Mouse (Mus musculus) erythroblast, adult 5-6 weeks (primary cell): Measurements from ENCODE around the gene Ppp1r15a. TPM values are rescaled to one million over a fixed set of nuclear protein-coding genes. Genes with fewer than 3 reads are reported as not detected.
"Not testable (repeated sequence)": the region's sequence is repeated elsewhere in the genome, so short reads cannot be mapped to it uniquely, and the experiment has no call there.

Source experiments
- ATAC-seq: replicated peaks from 2 replicates; pipeline ENCODE4 v1.8.0; 2016; ENCODE audit warnings: moderate number of reproducible peaks, mild to moderate bottlenecking, moderate TSS enrichment, inconsistent platforms; ENCODE audit not compliant: poor library complexity, low FRiP score, severe bottlenecking
- total RNA-seq, 2 experiments: library from RNA; stranded (forward) in 1 of 2; stranded (reverse) in 1 of 2; fragments of 150-400 nt in 1 of 2; fragments of 200-764, 138-1000 nt in 1 of 2; gene quantifications; 2 replicates each; pipeline versions ENCODE4 v1.2.3 to v1.2.4; 2015 to 2017; ENCODE audit warnings: low replicate concordance in 2 of 2

Gene Ppp1r15a
- total RNA-seq, 2 experiments from 2014 or later = 1,095 to 1,490 TPM

DNA sequence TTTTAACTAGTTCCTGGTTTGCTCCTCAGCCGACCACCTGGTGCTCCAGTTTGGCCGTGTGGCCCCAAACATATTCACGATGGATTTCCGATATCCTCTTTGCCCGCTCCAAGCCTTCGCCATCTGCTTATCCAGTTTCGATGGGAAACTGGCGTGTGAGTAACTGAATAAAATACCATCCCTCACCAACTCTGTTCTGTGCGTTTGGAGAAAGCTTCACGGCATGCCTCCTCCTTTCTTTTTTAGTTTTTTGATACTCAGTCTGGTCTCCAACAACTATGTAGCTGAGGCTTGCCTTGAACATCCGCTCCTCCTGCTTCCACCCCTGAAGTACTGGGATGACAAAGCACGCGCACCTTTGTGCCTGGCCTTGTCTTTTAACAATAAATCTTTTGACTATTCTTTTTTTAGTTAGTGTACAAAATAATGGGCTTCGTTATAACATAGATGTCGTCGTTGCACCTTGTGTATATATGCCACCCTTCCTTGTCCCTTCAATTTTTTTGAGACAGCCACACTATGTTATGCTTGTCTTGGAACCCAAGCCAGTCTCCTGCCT, 3.8 kb downstream of the Ppp1r15a start:
- ATAC-seq = no peak

DNA sequence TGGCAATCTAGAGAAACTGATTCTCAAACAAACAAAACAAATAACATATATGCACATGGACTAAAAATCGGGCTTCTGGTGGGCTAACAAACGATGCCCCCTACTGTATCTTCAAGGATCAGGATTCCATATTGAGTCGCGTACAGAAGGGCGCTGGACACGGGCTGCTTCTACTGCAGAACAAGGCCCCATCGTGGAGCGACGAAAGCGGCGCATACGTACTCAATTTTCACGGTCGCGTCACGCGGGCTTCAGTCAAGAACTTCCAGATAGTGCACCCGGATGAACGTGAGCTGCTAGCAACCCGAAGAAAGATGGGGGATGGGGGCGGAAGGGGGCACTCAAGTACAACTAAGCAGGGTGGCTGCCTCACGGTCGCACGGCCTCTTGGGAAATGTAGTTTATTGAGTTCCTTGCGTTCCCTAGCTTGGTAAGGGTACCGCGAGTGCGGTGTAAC, 4.3 kb downstream of the Ppp1r15a start:
- ATAC-seq = no peak

DNA sequence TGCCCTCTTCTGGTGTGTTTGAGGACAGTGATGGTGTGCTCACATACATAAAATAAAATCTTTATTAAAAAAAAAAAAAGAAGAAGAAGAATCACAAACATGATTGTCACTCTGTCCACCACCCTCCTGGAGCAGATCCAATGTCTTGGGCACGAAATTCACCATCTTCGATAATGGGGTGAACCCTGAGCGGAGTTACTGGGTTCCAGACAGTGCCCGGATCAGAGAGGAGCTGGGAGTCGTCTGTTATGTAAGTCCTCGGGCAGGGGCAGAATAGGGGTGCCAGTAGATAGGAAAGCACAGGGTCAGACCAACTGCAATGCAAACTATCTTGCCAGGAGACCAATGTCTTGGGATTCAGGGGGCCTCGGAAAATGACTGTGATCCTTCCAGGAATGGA, 5.5 kb downstream of the Ppp1r15a start:
- no peak for ATAC-seq

DNA sequence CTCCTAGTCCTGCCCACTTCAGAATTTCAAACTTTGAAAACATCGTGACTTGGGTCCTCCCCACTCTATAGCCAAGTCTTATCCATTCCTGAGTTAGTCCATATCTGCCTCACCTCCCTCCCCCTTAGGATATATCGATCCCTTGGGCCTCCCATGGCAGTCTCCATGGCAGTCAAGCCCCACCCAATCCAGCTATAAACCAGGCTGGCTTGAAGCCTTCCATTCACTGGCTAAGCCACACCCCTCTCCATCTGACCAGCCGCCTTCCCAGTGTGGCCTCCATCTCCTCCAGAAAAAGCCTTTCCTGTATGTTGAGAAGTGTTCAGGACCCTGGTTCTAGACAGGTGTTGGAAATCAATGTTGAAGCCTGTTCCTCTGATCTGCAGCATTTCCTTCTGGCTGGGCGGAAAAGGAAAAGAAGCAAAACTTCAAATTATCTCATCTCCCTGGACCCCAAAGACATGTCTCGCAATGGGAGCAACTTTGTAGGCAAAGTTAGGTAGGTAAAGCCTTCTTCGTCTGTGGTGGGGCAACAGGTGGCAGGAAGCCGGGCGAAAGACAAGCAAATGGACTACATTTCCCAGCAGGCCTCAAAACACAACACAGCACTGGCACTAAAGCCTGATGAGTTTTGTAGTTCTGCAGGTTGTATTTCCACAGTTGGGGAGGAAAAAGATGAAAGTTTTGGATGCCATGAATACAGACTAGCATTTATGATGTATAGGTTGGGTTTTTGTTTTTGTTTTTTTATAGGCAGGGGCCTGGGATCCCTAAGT, 6.5 kb downstream of the Ppp1r15a start:
- ATAC-seq = no peak

DNA sequence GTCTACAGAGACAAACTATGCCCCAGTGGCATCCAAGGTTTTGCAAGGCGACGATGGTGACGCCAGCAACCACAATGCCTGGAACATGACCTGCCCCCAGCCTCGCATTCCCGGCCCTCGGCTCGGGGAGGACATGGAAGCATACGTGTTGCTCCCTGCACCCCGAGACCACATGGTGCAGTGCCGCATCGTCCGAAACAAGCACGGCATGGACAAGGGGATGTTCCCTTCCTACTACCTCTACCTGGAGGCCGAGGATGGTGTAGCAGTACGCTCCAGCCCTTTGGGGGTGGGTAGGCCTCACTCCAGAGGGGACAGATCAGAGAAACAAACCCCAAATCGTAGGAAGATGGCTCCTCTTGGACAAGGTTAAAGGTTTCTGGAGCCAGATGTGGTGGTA, 7.5 kb downstream of the Ppp1r15a start:
- ATAC-seq = no peak

DNA sequence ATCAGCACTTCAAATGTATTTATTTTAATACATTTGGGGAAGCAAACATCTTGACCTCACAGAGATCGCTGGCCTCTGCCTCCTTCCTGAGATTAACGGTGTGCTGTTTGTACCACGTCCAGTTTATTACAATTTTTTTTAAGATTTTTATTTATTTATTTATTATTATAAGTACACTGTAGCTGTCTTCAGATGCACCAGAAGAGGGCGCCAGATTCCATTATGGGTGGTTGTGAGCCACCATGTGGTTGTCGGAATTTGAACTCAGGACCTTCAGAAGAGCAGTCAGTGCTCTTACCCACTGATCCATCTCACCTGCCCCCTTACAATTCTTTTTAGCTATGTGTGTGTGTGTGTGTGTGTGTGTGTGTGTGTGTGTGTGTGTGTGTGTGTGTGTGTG, 9.2 kb downstream of the Ppp1r15a start:
- ATAC-seq = not testable (repeated sequence)

DNA sequence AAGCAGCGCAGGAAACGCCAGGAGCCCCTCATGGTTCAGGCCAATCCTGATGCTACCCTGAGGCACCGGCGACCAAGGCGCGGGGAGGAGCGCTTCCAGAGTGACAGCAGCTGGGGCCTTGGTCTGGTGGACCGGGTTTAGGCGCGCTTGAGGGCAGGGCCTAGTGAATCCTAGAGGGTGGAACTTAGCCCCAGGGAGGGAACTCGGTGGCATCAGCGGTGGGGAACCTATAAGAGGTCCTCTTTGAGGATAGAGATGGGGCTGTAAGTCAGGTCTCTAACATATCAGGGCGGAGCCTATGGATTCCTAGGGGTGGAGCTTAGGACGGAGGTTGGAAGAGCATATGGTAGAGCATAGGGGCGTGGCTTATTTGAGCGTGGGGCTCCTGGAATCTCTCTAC, 10.6 kb downstream of the Ppp1r15a start:
- peak; percentile 68; the same call in 1 of the 2 replicates for ATAC-seq

DNA sequence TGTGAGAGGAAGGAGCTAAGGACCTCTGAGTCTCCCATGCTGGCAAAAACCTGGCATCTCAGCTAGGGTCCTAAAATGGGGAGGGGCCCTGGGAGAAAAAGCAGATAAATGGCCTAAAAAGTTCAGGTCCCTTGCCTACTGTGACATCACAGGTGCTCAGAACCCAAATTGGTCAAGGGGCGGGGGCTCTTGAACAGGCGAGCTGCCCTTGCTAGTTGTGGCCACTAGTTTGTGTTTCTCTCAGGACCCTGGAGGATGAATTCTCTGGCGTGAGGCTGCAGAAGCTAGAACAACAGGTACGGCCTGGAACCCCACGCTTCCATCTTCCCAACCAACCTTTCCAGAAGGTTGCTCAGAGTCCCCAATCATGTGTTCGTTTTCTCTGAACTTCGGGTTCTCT, 11.7 kb downstream of the Ppp1r15a start:
- ATAC-seq = no peak

DNA sequence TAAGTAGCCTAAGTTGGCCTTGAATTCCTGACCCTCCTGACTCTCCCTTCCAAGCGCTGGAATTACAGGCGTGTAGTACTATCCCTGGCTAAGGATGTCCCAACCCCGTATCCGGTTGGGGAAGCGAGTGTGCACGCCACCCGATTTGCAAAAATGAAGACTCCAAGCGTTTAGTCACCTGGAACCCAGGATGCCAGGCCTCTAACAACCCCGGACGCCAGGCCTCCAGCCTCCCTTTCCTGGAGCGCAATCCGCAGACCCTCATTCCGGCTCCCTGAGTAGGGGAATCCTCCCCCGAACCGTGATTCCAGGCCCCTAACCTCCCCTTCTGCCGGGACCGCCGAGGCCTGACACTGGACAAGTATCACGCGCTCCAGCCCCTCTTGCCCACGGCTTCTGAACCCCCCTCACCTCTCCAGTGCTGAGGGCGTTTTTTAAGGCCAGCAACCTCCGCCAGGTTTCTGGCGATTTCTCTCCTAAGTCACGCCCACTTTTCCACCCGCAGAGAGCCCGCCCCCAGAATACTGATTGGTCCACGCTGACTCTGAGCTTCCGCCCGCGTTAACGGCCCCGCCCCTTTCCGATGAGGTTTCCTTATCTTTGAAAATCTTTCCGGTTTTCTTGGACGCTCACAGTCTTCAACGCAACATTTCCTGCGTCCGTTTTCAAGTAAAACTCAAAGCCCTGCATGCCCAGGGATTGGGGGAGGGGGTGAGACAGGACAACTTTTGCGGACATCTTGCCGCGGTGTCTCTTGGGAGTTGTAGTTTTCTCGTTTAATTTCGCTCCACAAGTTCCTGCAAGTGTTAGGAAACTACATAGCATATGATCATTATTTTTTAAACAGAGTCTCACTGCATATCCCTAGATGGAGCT, 15.9 kb downstream of the Ppp1r15a start, which contains the start of gene Nucb1:
Gene Nucb1, minus strand, starts transcription at position 495 of the 876 bp plus-strand sequence.
- peak; percentile 77 for ATAC-seq

DNA sequence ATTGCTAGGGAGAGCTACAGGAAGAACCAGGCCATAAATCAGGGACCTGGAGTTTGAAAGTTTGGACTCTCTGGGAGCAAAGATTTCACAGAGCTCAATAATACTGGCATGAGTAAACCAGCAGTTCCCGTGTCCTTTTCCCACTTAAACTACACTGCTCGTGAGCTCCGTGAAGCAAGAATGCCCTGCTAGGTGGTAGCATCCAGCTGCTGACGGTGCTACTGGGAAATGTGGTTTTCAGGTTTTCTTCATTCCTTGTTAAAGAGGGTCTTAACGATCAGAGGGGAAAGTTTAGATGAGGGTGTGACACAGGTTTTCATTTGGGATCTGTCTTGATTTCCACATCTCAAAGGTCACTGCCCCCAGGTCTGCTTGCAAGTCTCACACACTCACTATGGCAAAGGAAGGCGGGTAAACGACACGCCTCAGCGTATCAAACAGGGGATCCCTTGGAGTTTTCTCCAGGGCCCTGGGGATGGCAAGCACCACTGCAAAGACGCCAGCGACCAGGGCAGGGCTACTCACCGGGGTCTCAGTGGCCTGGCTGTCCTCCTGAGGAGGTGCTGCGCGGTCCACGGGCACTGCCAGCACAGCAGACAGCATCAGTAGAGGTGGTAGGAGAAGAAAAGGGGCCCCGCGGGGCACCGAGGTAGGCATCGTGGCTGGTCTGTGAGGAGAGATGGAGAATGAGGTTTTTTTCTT, 16.7 kb downstream of the Ppp1r15a start:
- peak; percentile 54 for ATAC-seq

DNA sequence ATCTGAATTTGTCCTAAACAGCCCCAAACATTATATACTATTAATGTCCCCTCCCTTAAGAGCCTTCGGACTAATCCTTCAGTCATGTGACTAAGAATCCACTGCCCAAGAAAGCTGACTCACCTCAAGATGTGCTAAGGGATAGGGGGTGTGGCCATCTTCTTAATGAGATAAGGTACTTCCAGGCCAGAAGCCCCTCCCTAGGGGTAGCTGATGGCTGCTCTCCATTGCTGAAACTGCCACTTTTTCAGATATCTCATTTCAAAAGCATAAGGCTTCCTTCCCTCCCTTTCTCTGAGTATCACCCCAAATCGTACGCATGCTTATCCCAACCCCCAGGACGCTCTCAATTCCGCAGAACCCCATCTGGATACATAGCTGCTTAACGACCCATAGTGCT, 17.5 kb downstream of the Ppp1r15a start:
- peak; percentile 76 for ATAC-seq

DNA sequence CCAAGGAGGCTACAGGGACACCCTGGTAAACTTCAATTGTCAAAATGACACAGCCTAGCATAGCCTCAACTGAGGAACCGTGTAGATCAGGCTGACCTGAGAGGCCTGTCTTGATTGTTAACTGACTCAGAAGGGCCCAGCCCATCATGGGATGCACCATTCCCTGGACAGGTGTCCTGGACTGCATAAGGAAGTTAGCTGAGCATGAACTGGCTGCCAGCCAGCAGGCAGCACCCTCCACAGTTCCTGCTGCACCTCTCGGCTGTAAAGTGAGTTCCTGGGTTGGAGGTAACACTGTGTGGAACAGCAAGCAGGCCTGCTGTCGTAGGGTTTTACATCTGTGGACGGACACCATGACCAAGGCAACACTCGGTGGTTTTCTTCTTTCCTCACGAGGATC, 18.5 kb downstream of the Ppp1r15a start:
- ATAC-seq = no peak

DNA sequence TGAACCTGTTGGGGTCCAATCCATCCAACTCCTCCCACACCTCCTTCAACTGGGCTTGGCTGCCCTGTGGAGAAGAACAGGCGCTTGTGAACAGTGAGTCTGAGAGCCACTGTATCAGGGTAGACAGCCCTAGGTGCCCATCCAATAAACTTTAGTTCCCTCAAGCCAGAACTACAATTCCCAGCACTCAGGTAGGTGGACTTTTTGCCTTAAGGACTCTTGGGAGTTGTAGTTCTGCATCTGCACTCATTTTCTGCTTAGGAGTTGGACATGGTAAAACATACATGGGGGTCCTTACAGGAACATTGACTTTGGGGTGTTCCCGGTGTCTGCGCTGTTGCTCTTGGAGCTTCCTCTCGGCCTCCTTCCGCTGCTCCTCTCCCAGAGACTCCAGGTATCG, 27.6 kb downstream of the Ppp1r15a start:
- ATAC-seq = no peak

DNA sequence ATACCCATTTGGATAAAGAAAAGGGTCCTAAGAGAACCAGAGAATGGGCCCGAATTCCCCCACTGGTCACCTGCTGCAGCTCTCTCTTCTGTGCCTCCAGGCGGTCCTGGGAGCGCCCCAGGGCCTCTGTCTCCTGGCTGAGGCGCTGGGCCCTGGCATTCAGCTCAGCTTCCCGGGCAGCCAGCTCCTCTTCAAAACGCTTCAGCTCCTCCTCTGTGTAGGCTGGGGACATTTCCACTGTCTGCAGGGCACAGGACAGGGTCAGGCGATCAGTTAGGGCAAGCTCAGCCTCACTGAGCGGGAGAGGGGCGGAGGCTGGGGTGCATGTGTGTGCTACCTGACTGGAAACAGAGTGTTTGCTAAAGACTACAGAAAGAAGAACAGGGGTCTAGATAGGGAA, 31.5 kb downstream of the Ppp1r15a start:
- no peak for ATAC-seq

DNA sequence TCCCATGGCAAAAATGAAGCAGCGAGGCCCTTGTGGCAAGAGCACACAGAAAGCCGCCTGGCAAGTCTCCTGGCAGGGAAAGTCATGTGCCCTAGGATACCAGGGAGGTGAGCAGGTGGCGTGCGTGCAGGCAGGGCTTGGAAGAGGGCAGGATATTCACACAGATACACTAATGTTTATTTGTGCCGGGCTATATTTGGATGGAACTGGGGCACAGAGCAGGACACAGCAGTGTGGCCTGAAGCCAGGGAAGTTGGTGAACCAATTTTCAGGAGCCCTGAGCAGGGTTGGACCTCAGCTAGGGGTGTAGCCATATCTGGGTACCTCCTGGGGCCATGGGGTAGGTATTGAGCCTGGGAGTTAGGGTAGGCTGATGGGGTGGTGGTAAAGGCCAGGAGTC, 33.1 kb downstream of the Ppp1r15a start:
- ATAC-seq = no peak

DNA sequence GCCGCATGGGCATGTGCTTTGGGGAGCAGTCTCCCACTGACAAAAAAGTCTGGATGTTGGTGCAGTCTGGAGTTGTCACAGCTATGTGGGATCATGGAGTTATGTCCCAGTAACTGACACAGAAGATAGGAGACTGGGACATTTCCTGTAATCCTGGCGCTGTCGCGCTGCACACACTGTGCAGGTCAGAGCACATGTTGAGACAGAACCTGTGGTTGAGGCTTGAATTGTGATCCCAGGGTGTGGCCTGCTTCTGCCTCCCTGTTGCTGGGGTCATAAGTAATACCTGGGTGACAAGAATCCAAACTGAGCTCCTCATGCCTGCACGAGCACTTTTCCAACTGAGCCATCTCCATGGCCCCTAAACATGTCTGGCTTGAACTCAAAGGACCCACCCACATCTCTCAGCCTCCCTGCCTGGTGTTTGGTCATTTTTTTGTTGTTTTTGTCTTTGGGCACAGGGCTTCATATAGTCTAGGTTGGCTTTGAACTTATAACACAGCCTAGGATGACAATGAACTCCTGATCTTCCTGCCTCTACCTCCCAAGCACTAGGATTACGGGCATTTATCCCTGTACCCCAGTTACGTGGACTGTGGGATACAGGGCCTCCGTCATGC, 33.7 kb downstream of the Ppp1r15a start:
- ATAC-seq = no peak

DNA sequence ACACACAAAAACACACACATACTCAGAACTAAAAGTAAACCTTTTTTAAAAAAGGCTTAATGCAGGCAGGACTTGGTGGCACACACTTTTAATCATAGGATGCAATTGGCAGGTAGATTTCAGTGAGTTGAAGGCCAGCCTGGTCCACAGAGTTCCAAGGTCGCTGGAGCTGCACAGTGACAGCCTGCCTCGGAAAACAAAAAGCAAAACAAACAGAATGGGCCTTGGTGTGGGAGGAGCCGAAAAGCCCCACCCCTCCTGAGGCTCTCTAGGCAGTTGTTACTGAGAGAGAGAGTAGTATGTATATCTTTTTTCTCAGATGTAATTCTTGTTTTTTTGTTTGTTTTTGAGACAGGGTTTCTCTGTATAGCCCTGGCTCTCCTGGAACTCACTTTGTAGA, 34.8 kb downstream of the Ppp1r15a start:
- 0 out of 2 replicates have a peak, but pooled peaks have one; percentile 26 for ATAC-seq

DNA sequence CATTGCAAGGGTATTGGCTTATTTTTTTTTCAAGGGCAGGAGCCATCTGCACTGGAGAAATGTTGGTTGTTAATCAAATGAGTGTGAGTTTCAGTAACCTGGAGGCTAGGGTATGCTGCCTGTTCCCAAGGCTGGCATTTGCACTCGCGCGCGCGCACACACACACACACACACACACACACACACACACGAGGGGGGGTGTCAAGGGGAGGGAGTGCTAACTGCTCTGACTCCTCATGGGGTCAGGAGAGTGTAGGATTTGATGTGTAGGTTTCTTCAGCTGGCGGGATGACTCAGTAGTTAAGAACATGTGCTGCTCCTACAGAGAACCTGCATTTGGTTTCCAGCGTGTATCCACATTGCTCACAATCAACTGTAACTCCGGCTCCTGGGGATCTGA, 35.2 kb downstream of the Ppp1r15a start:
- peak; percentile 45; the same call in 1 of the 2 replicates for ATAC-seq

DNA sequence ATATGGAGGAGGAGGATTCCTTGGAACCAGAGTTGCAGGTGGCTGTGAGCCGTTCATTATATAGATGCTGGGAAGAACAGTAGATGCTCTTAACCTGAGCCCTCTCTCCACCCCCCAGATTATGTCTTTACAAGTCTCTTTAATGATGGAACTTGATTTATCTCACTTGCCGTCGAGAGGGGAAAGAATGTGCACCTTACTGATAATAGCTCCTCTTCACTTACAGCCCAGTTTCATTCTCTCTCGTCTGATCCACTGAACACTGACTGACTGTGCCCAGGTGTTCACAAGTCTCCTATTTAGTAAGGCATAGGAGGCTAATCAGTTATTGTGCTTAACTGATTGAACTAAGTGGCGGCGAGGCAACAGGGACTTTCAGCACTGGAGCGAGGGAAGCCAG, 36.5 kb downstream of the Ppp1r15a start:
- 0 out of 2 replicates have a peak, but pooled peaks have one; percentile 5 for ATAC-seq
